Mouse (Mus musculus) CH12.LX (cell line): ENCODE data around the gene Ppp1r11. TPM values are rescaled to one million over a fixed set of nuclear protein-coding genes. Genes with fewer than 3 reads are reported as not detected.

Experiments
- DNase-seq: peaks from one replicate; pipeline ENCODE4 v3.0.0-alpha.2; 2013; ENCODE audit errors: extremely low read depth
- H3K27ac ChIP-seq: 2 replicates; pipeline ENCODE4 v1.5.1; 2012; ENCODE audit warnings: low read depth, mild to moderate bottlenecking, control low read depth, moderate library complexity; ENCODE audit not compliant: insufficient read depth
- H3K27me3 ChIP-seq: replicated peaks from 2 replicates; pipeline ENCODE3; 2012; ENCODE audit warnings: inconsistent platforms
- H3K36me3 ChIP-seq, 2 experiments: replicated peaks in 1 of 2; 2 replicates each; pipeline versions ENCODE3 to v1.6.1; 2012; ENCODE audit warnings: inconsistent platforms in 1 of 2, low read length in 1 of 2, mild to moderate bottlenecking in 1 of 2, mixed read lengths in 1 of 2, moderate library complexity in 1 of 2; ENCODE audit not compliant: control insufficient read depth in 1 of 2, insufficient read depth in 1 of 2
- H3K4me1 ChIP-seq, 2 experiments: 2 replicates each; pipeline ENCODE4 v1.6.1; 2012; ENCODE audit warnings: inconsistent platforms in 1 of 2, moderate library complexity in 1 of 2; ENCODE audit not compliant: insufficient read depth in 2 of 2, control insufficient read depth in 1 of 2
- H3K4me2 ChIP-seq: 2 replicates; pipeline ENCODE4 v1.6.1; 2012; ENCODE audit warnings: low read depth, mild to moderate bottlenecking, control low read depth; ENCODE audit not compliant: poor library complexity, insufficient read depth, severe bottlenecking
- H3K4me3 ChIP-seq, 3 experiments: fragments of 150-350 bp in 1 of 3; sonication (generic) in 1 of 3; replicated peaks in 1 of 3; 2 replicates each; pipeline versions ENCODE3 to v1.5.1; 2011 to 2012; ENCODE audit warnings: low read depth in 2 of 3, low read length in 2 of 3, mild to moderate bottlenecking in 2 of 3, moderate library complexity in 2 of 3, control low read depth in 1 of 3, improper control_type of control experiment in 1 of 3, inconsistent platforms in 1 of 3, mixed read lengths in 1 of 3; ENCODE audit not compliant: poor library complexity in 1 of 3
- H3K79me2 ChIP-seq: replicated peaks from 2 replicates; pipeline ENCODE4 v1.6.1; 2012; ENCODE audit warnings: mild to moderate bottlenecking, moderate library complexity; ENCODE audit not compliant: control insufficient read depth, poor library complexity, insufficient read depth, severe bottlenecking; ENCODE audit errors: extremely low read depth
- H3K9ac ChIP-seq: 2 replicates; pipeline ENCODE4 v1.6.1; 2012; ENCODE audit warnings: low read depth, mild to moderate bottlenecking, control low read depth, moderate library complexity; ENCODE audit not compliant: insufficient read depth
- H3K9me3 ChIP-seq: replicated peaks from 2 replicates; pipeline ENCODE3; 2012; ENCODE audit warnings: low read length, inconsistent platforms, mixed read lengths
- BHLHE40 ChIP-seq: IDR thresholded peaks from 2 replicates; pipeline ENCODE4 v1.6.1; 2011; ENCODE audit warnings: mild to moderate bottlenecking, low read depth, low read length, improper control_type of control experiment
- CHD1 ChIP-seq: IDR thresholded peaks from 2 replicates; pipeline ENCODE4 v1.6.1; 2012; ENCODE audit warnings: low read depth, low read length, improper control_type of control experiment, inconsistent platforms
- ETS1 ChIP-seq: conservative IDR thresholded peaks from 2 replicates; pipeline ENCODE4 v1.6.1; 2012; ENCODE audit warnings: low read depth, mild to moderate bottlenecking, inconsistent platforms, low read length, improper control_type of control experiment, moderate library complexity
- IRF4 ChIP-seq: IDR thresholded peaks from 2 replicates; pipeline ENCODE4 v1.6.1; 2014; ENCODE audit warnings: low read depth, mild to moderate bottlenecking, inconsistent platforms, low read length, improper control_type of control experiment
- MXI1 ChIP-seq: IDR thresholded peaks from 2 replicates; pipeline ENCODE4 v1.6.1; 2011; ENCODE audit warnings: mild to moderate bottlenecking, low read depth, low read length, improper control_type of control experiment
- NELFE ChIP-seq: IDR thresholded peaks from 2 replicates; pipeline ENCODE4 v1.6.1; 2011; ENCODE audit warnings: low read depth, low read length, improper control_type of control experiment
- POLR2AphosphoS2 ChIP-seq: IDR thresholded peaks from 2 replicates; pipeline ENCODE4 v1.6.1; 2011; ENCODE audit warnings: low read depth, low read length, improper control_type of control experiment
- RCOR1 ChIP-seq: conservative IDR thresholded peaks from 2 replicates; pipeline ENCODE4 v1.6.1; 2012; ENCODE audit warnings: low read depth, mild to moderate bottlenecking, inconsistent platforms, low read length, improper control_type of control experiment
- USF1 ChIP-seq: IDR thresholded peaks from 2 replicates; pipeline ENCODE4 v1.6.1; 2014; ENCODE audit warnings: low read depth, mild to moderate bottlenecking, inconsistent platforms, low read length, improper control_type of control experiment
- USF2 ChIP-seq: conservative IDR thresholded peaks from 2 replicates; pipeline ENCODE4 v1.6.1; 2011; ENCODE audit warnings: low read depth, low read length, improper control_type of control experiment
- ZKSCAN1 ChIP-seq: IDR thresholded peaks from 2 replicates; pipeline ENCODE4 v1.6.1; 2012; ENCODE audit warnings: low read depth, inconsistent platforms, low read length, improper control_type of control experiment, borderline replicate concordance
- ZMIZ1 ChIP-seq: IDR thresholded peaks from 2 replicates; pipeline ENCODE4 v1.6.1; 2012; ENCODE audit warnings: low read depth, mild to moderate bottlenecking, inconsistent platforms, low read length, improper control_type of control experiment
- dilution Hi-C: fragments of 300-500 bp; cut with MboI; formaldehyde crosslinking; loops from 2 replicates; pipeline ENCODE4 v1.14.3; 2020; ENCODE audit warnings: low sequenced_read_pairs; ENCODE audit not compliant: extremely low pct_unique_long_range_greater_than_20kb, extremely low pct_ligation_motif_present
- in situ Hi-C: fragments of 300-500 bp; cut with MboI; formaldehyde crosslinking; loops from 3 replicates; pipeline ENCODE4 v1.14.3; 2019; ENCODE audit warnings: low sequenced_read_pairs, low pct_ligation_motif_present, low pct_unique_long_range_greater_than_20kb, mixed read lengths
- polyA plus RNA-seq: library from polyadenylated mRNA; unstranded; fragments of >175 nt; gene quantifications from 2 replicates; pipeline ENCODE4 v1.2.1, GENCODE M21; 2012; ENCODE audit warnings: low read depth; ENCODE audit not compliant: insufficient read length
- total RNA-seq, 2 experiments: library from RNA; depleted of rRNA; stranded (reverse); fragments of 300-350 nt in 1 of 2; fragments of >200 nt in 1 of 2; gene quantifications; 2 replicates each; pipeline ENCODE4 v1.2.3; 2012 to 2014

The Ppp1r11 gene
- total and polyA plus RNA-seq, 3 experiments: 120 to 238 (median 209) TPM

- TF ChIP-seq RCOR1 (peak; percentile 49; the same call in 1 of the 2 replicates), IRF4 (peak; percentile 86), NELFE (peak; percentile 65), MXI1 (peak; percentile 75), USF1 (no peak), USF2 (no peak; the same call in 1 of the 2 replicates), ZMIZ1 (peak; percentile 74; the same call in 1 of the 2 replicates), ZKSCAN1 (no peak), BHLHE40 (peak; percentile 34; the same call in 1 of the 2 replicates), ETS1 (peak; percentile 85)
Measured at GRCm38 (mm10) chr17:36957999-36958743, 6.6 kb upstream of the Ppp1r11 start, which contains the start of the genes Znrd1 and Znrd1as (continued).

GRCm38 (mm10) chr17:36953062-36953461, 1.5 kb upstream of the Ppp1r11 start:
- no peak overlapping the region for H3K27ac ChIP-seq
- H3K79me2 ChIP-seq: peaks cover 33% of the 10 kb centered on the region
- H3K36me3 ChIP-seq: peaks cover 26 to 58% of the 10 kb centered on the region in 2 experiments
- TF ChIP-seq ZMIZ1: no peak
- TF ChIP-seq POLR2AphosphoS2: 0 out of 2 replicates have a peak, but pooled peaks have one; percentile 27
- in situ Hi-C loops: no loop called here
- H3K27me3 ChIP-seq: no peaks in the 10 kb centered on the region
- no peak overlapping the region for H3K4me2 ChIP-seq
- no peaks in the 10 kb centered on the region for H3K9me3 ChIP-seq
- H3K9ac ChIP-seq: no peak overlapping the region
- DNase-seq: no peak
- peaks cover 0 to 18% of the 10 kb centered on the region in 2 experiments; a peak in 2 of 4 replicates for H3K4me1 ChIP-seq
- H3K4me3 ChIP-seq: no peak overlapping the region
- dilution Hi-C loops: no loop called here

- Histone ChIP-seq H3K27me3 (no peaks in the 10 kb centered on the region), H3K4me3 (no peak overlapping the region), H3K4me1 (peaks cover 0 to 17% of the 10 kb centered on the region in 2 experiments; a peak in 2 of 4 replicates), H3K9me3 (no peaks in the 10 kb centered on the region), H3K27ac (no peak overlapping the region), H3K4me2 (no peak overlapping the region), H3K79me2 (peaks cover 29% of the 10 kb centered on the region), H3K36me3 (peaks cover 26 to 62% of the 10 kb centered on the region in 2 experiments), H3K9ac (no peak overlapping the region)
- in situ Hi-C loops (no loop called here), dilution Hi-C loops (no loop called here)
- TF ChIP-seq CHD1 (no peak), POLR2AphosphoS2 (0 out of 2 replicates have a peak, but pooled peaks have one; percentile 20)
- no peak for DNase-seq
Measured at GRCm38 (mm10) chr17:36952631-36953030, 1.1 kb upstream of the Ppp1r11 start.
